Mouse (Mus musculus) telencephalon, adult 2 months (tissue): ENCODE measurements at regions not wholly inside any gene's neighbourhood (a gene's known extent, or its start where the extent isn't known, plus 50 kb on each side); places are given as distances from the start of the nearest gene placed in this dataset.
"Not testable (repeated sequence)": the region's sequence is repeated elsewhere in the genome, so short reads cannot be mapped to it uniquely, and the experiment has no call there.

Source experiments
- DNase-seq: peaks from one replicate; pipeline ENCODE4 v3.0.0-alpha.2; 2011; ENCODE audit warnings: low read depth, low spot score

DNA sequence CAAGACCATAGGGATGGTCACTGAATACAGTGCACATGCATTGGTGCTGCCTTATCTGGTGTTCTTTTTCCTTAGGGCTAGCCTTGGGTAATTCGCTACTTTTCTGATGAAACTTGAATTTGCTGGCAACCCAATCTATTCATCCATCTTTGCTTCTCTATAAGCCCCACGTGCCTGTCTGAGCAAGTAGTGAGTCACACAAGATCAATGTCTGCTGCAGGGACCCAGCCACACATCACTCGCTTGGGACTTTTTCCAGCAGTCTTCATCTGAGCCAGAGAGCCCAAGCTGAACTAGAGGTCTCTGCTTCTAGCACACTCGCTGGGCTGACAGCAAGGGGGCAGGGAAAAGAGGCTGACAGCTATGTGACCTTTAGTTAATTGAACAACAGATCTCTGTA, 464.3 kb upstream of the Nmur2 start:
- no peak for DNase-seq

DNA sequence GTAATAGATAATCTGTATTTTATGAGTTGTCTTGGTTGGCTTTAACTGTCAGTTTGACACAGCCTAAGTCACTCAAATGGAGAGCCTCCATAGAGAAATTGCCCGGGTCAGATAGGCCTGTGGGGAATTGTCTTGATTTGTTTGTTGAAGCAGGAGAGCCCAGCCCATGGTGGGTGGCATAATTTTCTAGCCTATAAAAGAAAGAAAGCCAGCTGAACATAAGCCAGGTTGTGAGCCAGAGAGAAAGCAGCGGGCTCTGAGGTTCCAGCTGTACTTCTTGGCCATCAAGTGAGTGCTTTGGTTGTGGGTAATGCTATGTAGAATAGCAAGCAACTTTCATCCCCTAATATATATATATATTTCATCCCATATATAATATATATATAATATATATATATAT, 474.1 kb upstream of the Nmur2 start:
- DNase-seq: no peak

DNA sequence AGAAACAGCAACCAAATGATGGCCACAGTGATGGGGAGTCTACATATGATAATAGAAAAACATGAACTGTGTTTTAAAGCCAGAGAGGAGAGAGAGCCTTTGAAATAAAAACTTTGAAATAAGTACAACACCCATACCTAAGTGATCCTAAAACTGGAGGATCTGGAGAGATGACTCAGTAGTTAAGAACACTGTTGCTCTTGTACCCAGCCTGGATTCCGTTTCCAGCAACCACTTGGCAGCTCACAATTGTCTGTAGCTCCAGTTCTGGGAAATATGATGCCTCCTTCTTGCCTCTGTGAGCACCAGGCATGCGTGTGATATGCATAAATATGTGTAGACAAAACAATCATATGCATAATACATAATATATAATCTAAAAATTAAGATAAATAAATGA, 477.7 kb upstream of the Nmur2 start:
- peak; percentile 6 for DNase-seq

GRCm38 (mm10) chr11:56550736-56551135, 460.5 kb upstream of the Gria1 start:
- DNase-seq: no peak

GRCm38 (mm10) chr11:56556332-56556731, 454.9 kb upstream of the Gria1 start:
- no peak for DNase-seq

- peak; percentile 64 for DNase-seq
Observed at GRCm38 (mm10) chr11:56580028-56580427, 431.2 kb upstream of the Gria1 start.

GRCm38 (mm10) chr11:56583054-56583453, 428.1 kb upstream of the Gria1 start:
- DNase-seq: no peak

DNA sequence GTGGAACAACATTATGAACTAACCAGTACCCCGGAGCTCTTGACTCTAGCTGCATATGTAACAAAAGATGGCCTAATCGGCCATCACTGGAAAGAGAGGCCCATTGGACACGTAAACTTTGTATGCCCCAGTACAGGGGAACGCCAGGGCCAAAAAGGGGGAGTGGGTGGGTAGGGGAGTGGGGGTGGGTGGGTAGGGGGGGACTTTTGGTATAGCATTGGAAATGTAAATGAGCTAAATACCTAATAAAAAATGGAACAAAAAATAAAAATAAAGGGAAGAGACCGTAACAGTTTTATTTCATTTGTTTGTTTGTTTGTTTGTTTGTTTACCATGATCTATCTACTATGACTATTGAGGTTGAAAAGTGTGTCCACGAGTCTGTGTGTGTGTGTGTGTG, 417.8 kb upstream of the Gria1 start:
- not testable (repeated sequence) for DNase-seq

DNA sequence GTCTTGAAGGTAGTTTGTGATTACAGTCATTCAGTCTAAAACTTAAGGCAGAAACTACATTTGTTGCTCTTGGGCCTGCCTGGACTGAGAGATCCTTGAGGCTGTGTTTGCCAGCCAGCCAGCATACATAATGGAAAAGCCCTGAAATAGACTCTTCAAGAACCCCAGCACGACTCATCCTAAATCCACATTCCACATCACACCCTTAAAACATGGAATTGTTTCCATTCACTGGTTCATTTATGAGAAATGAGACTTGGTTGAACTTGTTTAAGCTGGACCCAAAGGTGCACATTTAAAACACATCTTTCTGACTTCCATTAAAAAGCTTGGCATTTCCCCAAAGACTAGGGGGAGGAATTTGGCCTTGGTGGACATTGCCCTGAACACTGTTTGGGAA, 407.4 kb upstream of the Gria1 start:
- no peak for DNase-seq

- peak; percentile 48 for DNase-seq
Observed at GRCm38 (mm10) chr11:56627659-56628058, 383.5 kb upstream of the Gria1 start.

DNA sequence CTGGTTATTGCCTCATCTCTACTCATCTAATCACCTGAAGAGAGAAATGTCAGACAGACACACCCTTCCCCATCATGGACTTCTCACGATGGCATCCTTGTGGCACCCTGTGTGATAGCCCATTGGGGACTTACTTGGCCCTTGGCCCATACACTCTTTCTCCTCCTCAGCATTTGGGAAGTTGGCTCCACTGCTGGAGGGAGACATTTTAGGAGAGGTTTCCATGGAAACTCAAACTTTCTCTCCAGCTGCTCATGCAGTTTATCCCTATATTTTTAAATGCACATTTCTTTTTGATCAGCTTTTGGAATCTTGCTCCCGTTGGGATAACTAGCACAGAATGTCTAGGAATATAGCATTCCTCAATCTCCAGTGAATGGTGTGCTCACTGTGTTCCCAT, 377.7 kb upstream of the Gria1 start:
- peak; percentile 23 for DNase-seq

- no peak for DNase-seq
Observed at GRCm38 (mm10) chr11:56636606-56637226, 374.5 kb upstream of the Gria1 start.

GRCm38 (mm10) chr11:56641716-56642115, 369.5 kb upstream of the Gria1 start:
- DNase-seq: no peak
